Mouse (Mus musculus) bone marrow, adult 2 months (tissue): ENCODE measurements at regions not wholly inside any gene's neighbourhood (a gene's known extent, or its start where the extent isn't known, plus 50 kb on each side); places are given as distances from the start of the nearest gene placed in this dataset.
"Not testable (repeated sequence)": the region's sequence is repeated elsewhere in the genome, so short reads cannot be mapped to it uniquely, and the experiment has no call there.

Source experiments
- H3K27ac ChIP-seq: fragments of 200-500 bp; 2 replicates; pipeline ENCODE4 v1.5.1; 2012; ENCODE audit warnings: low read depth, mild to moderate bottlenecking, control low read depth, inconsistent platforms, low read length; ENCODE audit not compliant: control insufficient read depth, poor library complexity, insufficient read depth
- H3K4me1 ChIP-seq: fragments of 200-500 bp; 2 replicates; pipeline ENCODE4 v1.6.1; 2011; ENCODE audit warnings: low read length; ENCODE audit not compliant: control insufficient read depth, insufficient read depth
- H3K4me3 ChIP-seq: fragments of 200-500 bp; replicated peaks from 2 replicates; pipeline ENCODE3; 2011; ENCODE audit warnings: mild to moderate bottlenecking, low read depth, low read length, control low read depth; ENCODE audit not compliant: control insufficient read depth
- WGBS: fragments of 180-500 bp; shearing (Covaris S2); methylation state at CpG from one replicate; pipeline ENCODE4 v1.1.7; 2018; 5-methylcytosine and 5-hydroxymethylcytosine counted together

- 88% methylated on average over 10 of the region's 14 CpGs for WGBS
- not testable (repeated sequence) for H3K27ac ChIP-seq, H3K4me1 ChIP-seq, H3K4me3 ChIP-seq
Measured at GRCm38 (mm10) chr6:47745856-47746255, 67.4 kb downstream of the Pdia4 start.

- not testable (repeated sequence) for H3K4me3 ChIP-seq, H3K27ac ChIP-seq, H3K4me1 ChIP-seq
- 28% methylated on average over 5 of the region's 20 CpGs for WGBS
Measured at GRCm38 (mm10) chr6:47743856-47744255, 69.4 kb downstream of the Pdia4 start.

GRCm38 (mm10) chr6:47740216-47740615, 73.0 kb downstream of the Pdia4 start:
- peak overlapping the region; percentile 70 for H3K4me3 ChIP-seq
- WGBS = 15% methylated on average over 23 of the region's 47 CpGs
- not testable (repeated sequence) for H3K4me1 ChIP-seq
- H3K27ac ChIP-seq = 0 out of 2 replicates have a peak overlapping the region, but pooled peaks have one; percentile 55

GRCm38 (mm10) chr6:47739696-47740095, 73.5 kb downstream of the Pdia4 start:
- H3K4me1 ChIP-seq, H3K27ac ChIP-seq, H3K4me3 ChIP-seq: not testable (repeated sequence)
- 7% methylated on average over 15 of the region's 26 CpGs for WGBS

- no CpG with 5 or more reads among the region's 3 CpGs for WGBS
Measured at GRCm38 (mm10) chr6:47737972-47738371, 75.3 kb downstream of the Pdia4 start.

More at GRCm38 (mm10) chr6:47737972-47738371, 75.3 kb downstream of the Pdia4 start:
- not testable (repeated sequence) for H3K4me3 ChIP-seq, H3K4me1 ChIP-seq, H3K27ac ChIP-seq
